Mouse (Mus musculus): ENCODE data around the gene Cog7.

- TF ChIP-seq CTCF (IDR thresholded peaks at IDR 0.05; ENCODE audit: insufficient read depth, low read depth, low read length) (no peak), POLR2A (IDR thresholded peaks at IDR 0.05; ENCODE audit: insufficient read depth, low read depth, low read length) (no peak)
These were observed 82.2 kb downstream of the Cog7 start for GRCm38 (mm10) chr7:121899311-121899710.

Data from olfactory bulb, adult 2 months (tissue).